Mouse (Mus musculus) G1E (cell line): ENCODE data around the gene Kcnc1.

Source experiments
- CTCF ChIP-seq: IDR thresholded peaks from 2 replicates; pipeline ENCODE4 v1.5.1; 2012; ENCODE audit warnings: low read depth, low read length, inconsistent platforms, mixed read lengths
- GATA1 ChIP-seq: IDR thresholded peaks from 2 replicates; pipeline ENCODE4 v1.6.1; 2012; ENCODE audit warnings: borderline replicate concordance, low read length, inconsistent platforms, mixed read lengths
- TAL1 ChIP-seq: conservative IDR thresholded peaks from 2 replicates; pipeline ENCODE4 v1.6.1; 2012; ENCODE audit warnings: low read depth, low read length, inconsistent platforms, mixed read lengths

DNA sequence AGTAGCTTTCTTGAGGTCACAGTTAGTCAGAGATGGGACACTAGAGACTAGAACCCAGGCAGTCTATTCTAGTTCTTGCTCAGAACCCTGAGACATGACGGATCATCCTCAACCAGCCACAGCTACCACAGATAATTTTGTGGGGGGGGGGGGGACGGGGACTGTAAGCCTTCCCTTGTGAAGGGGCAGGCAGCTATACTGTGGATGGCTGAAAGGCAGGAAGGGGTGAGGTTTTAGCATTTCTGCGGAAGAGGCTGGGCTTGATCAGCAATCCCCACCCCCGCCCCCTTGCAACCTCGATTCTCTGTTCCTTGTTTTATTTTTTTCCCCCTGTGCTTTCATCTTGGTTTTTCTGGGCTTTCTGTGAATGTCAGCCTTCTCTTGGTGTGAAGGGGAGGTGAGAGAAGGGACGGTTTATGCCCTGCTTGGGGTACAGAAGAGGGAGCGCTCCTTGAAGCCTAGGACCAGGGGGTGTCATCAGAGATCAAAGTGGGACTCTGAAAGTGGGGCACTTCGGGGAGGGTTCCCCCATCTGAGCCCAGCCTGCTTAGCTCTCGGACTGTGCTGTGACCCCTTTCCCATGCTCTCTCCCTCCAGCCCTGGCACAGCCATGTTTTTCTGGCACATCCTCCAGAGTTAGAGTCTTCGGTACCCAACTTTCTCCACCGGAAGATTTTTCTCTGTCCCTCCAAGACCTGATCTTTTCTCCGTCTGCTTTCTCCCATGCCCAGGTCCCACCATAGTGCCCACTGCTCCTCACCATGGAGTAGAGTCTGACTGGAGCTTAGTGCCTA is 2.4 kb upstream of the Kcnc1 start:
- TF ChIP-seq CTCF (no peak), GATA1 (no peak), TAL1 (no peak)
